Comparison of ENCODE assay signal across 13 mouse cellular contexts in the genomic region with DNA sequence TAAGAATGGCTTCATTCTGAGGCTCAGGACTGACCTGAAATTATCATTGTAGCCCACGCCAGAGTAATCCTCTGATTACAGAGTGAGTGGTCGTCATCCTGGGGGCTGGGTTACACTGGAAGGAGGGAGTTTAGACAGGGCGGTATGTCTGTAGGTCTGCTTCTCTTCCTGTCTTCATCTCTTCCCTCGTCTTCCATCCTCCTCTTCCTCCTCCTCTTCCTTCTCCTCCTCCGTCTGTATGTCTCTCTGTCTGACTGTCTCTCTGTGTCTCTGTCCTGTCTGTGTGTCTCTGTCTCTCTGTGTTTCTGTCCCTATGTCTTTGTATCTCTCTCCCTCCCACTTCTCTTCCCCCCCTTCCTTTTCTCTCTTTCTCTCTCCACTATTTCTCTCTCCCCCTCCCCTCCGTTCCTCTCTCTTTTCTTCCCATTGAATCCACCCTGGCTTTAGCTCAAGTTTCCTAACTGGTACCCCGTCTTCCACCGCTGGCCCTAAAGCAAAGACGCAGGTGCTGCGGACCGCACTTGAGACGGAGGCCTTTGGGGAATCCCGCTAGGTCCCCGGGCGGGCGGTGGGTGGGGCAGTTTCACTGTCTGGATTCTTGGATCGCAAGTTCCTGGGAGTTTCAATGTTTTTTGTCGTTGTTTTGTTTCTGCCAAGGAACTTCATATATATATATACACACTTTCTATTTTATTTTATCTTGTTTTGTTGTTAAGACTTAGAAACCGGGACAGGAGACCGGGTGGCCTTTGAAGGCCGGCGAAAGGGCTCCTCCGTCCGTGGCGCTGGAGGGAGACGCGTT. TPM values are rescaled to one million over a fixed set of nuclear protein-coding genes. Genes with fewer than 3 reads are reported as not detected.
DNase-seq lines count a peak whose midpoint lies in the region; ATAC-seq and TF ChIP-seq lines count a peak whose summit lies in the region.
"Had no signal": no experiment of that assay in that cellular context is flagged by ENCODE, and none has a peak within 500 bp of the region (broad histone marks: within the 10 kb centered on the region; RNA-seq: fewer than 3 reads in every experiment).

No protein-coding gene starts in this region.

- peak overlapping the region; percentile 1; the same call in 1 of the 2 replicates for H3K4me2 ChIP-seq in heart, embryonic 11.5 days
- no peak overlapping the region for H3K4me2 ChIP-seq in midbrain, embryonic 11.5 days
- no peak overlapping the region for H3K4me2 ChIP-seq in midbrain, embryonic 15.5 days
- peak overlapping the region; percentile 15; the same call in 1 of the 2 replicates for H3K4me2 ChIP-seq in forebrain, postnatal 0 days (ENCODE audit: low read depth)
- 0 out of 2 replicates have a peak overlapping the region, but pooled peaks have one; percentile 0 for H3K4me2 ChIP-seq in neural tube, embryonic 15.5 days

- H3K27ac ChIP-seq in heart, embryonic 11.5 days (ENCODE audit: low read depth, low read length) = no peak overlapping the region
- H3K27ac ChIP-seq in midbrain, embryonic 11.5 days (ENCODE audit: low read depth, low read length) = no peak overlapping the region
- H3K27ac ChIP-seq in midbrain, embryonic 15.5 days = no peak overlapping the region
- H3K27ac ChIP-seq in forebrain, postnatal 0 days (ENCODE audit: low read depth, low read length) = no peak overlapping the region
- H3K27ac ChIP-seq in neural tube, embryonic 15.5 days (replicated peaks) = no peak overlapping the region
- H3K27ac ChIP-seq: layer of hippocampus, adult 2 months had no signal

- H3K9me3 ChIP-seq in heart, embryonic 11.5 days (replicated peaks; ENCODE audit: control insufficient read depth, low read length) = no peaks in the 10 kb centered on the region
- H3K9me3 ChIP-seq in midbrain, embryonic 11.5 days (ENCODE audit: control insufficient read depth, low read length) = no peaks in the 10 kb centered on the region
- no peaks in the 10 kb centered on the region for H3K9me3 ChIP-seq in midbrain, embryonic 15.5 days
- no peaks in the 10 kb centered on the region for H3K9me3 ChIP-seq in forebrain, postnatal 0 days (ENCODE audit: low read length)
- H3K9me3 ChIP-seq in neural tube, embryonic 15.5 days (replicated peaks) = no peaks in the 10 kb centered on the region

- H3K27me3 ChIP-seq in heart, embryonic 11.5 days (ENCODE audit: control insufficient read depth, insufficient read depth, low read length) = peaks cover 84% of the 10 kb centered on the region
- H3K27me3 ChIP-seq in midbrain, embryonic 11.5 days (ENCODE audit: control insufficient read depth, insufficient read depth, low read length) = peaks cover 96% of the 10 kb centered on the region
- H3K27me3 ChIP-seq in midbrain, embryonic 15.5 days (replicated peaks) = peaks cover 93% of the 10 kb centered on the region
- H3K27me3 ChIP-seq in forebrain, postnatal 0 days (ENCODE audit: insufficient read depth, low read length) = peaks cover 77% of the 10 kb centered on the region
- peaks cover 89% of the 10 kb centered on the region for H3K27me3 ChIP-seq in neural tube, embryonic 15.5 days (replicated peaks)

- no peak for ATAC-seq in heart, embryonic 11.5 days (replicated peaks; ENCODE audit: insufficient number of reproducible peaks, low FRiP score, low TSS enrichment)
- no peak for ATAC-seq in midbrain, embryonic 11.5 days (ENCODE audit: low FRiP score)
- no peak for ATAC-seq in midbrain, embryonic 15.5 days (replicated peaks)
- ATAC-seq in forebrain, postnatal 0 days = no peak
- no peak for ATAC-seq in neural tube, embryonic 15.5 days (ENCODE audit: low FRiP score)

- no peak overlapping the region for H3K9ac ChIP-seq in heart, embryonic 11.5 days (ENCODE audit: low read depth, low read length)
- no peak overlapping the region for H3K9ac ChIP-seq in midbrain, embryonic 11.5 days (ENCODE audit: low read length)
- H3K9ac ChIP-seq in midbrain, embryonic 15.5 days = no peak overlapping the region
- H3K9ac ChIP-seq in forebrain, postnatal 0 days = no peak overlapping the region
- no peak overlapping the region for H3K9ac ChIP-seq in neural tube, embryonic 15.5 days (replicated peaks)

- under 1% methylated on average over 27 of the region's 27 CpGs for WGBS in heart, embryonic 11.5 days (ENCODE audit: insufficient replicate concordance)
- WGBS in midbrain, embryonic 11.5 days = under 1% methylated on average over 27 of the region's 27 CpGs
- WGBS in midbrain, embryonic 15.5 days = under 1% methylated on average over 27 of the region's 27 CpGs
- 2% methylated on average over 27 of the region's 27 CpGs for WGBS in forebrain, postnatal 0 days
- under 1% methylated on average over 27 of the region's 27 CpGs for WGBS in neural tube, embryonic 15.5 days

- no peaks in the 10 kb centered on the region for H3K36me3 ChIP-seq in heart, embryonic 11.5 days (ENCODE audit: control insufficient read depth, insufficient read depth, low read length)
- no peaks in the 10 kb centered on the region for H3K36me3 ChIP-seq in midbrain, embryonic 11.5 days (ENCODE audit: control insufficient read depth, insufficient read depth, low read length)
- H3K36me3 ChIP-seq in midbrain, embryonic 15.5 days (replicated peaks) = no peaks in the 10 kb centered on the region
- H3K36me3 ChIP-seq in forebrain, postnatal 0 days (ENCODE audit: insufficient read depth) = no peaks in the 10 kb centered on the region
- H3K36me3 ChIP-seq in neural tube, embryonic 15.5 days = no peaks in the 10 kb centered on the region

- peak overlapping the region; percentile 10; the same call in 1 of the 2 replicates for H3K4me3 ChIP-seq in heart, embryonic 11.5 days (ENCODE audit: low read depth, low read length)
- H3K4me3 ChIP-seq in midbrain, embryonic 11.5 days (ENCODE audit: low read depth, low read length) = no peak overlapping the region
- H3K4me3 ChIP-seq in midbrain, embryonic 15.5 days = no peak overlapping the region
- 0 out of 2 replicates have a peak overlapping the region, but pooled peaks have one; percentile 9 for H3K4me3 ChIP-seq in forebrain, postnatal 0 days (ENCODE audit: low read depth, low read length)
- H3K4me3 ChIP-seq in neural tube, embryonic 15.5 days (replicated peaks) = no peak overlapping the region
- H3K4me3 ChIP-seq: layer of hippocampus, adult 2 months had no signal

- H3K4me1 ChIP-seq in heart, embryonic 11.5 days (ENCODE audit: control insufficient read depth, insufficient read depth, low read length) = no peaks in the 10 kb centered on the region; the same call in 1 of the 2 replicates
- peaks cover 14% of the 10 kb centered on the region for H3K4me1 ChIP-seq in midbrain, embryonic 11.5 days (ENCODE audit: control insufficient read depth, insufficient read depth, low read length)
- peaks cover 18% of the 10 kb centered on the region for H3K4me1 ChIP-seq in midbrain, embryonic 15.5 days
- H3K4me1 ChIP-seq in forebrain, postnatal 0 days (ENCODE audit: insufficient read depth) = no peaks in the 10 kb centered on the region
- H3K4me1 ChIP-seq in neural tube, embryonic 15.5 days = peaks cover 21% of the 10 kb centered on the region

- TF ChIP-seq CTCF in forebrain, postnatal 0 days (IDR thresholded peaks at IDR 0.05; ENCODE audit: low read depth) = no peak

- DNase-seq in heart, adult 9 months (ENCODE audit: low spot score in 2 of 2) = no peak
- DNase-seq in midbrain, embryonic 11.5 days (ENCODE audit: low spot score, missing footprints) = peak; percentile 93
- DNase-seq in forebrain, postnatal 0 days = peak; percentile 14
- no peak for DNase-seq in frontal cortex, postnatal 36 days (ENCODE audit: low spot score in 2 of 2)
- DNase-seq in layer of hippocampus, postnatal 36 days = no peak
- DNase-seq: cerebellum, postnatal 36 days; lung, adult 2 months had no signal

RNA-seq across cellular contexts. Expression of a gene that starts 8.4 kb away (rescaled TPM):
- polyA plus RNA-seq in heart, embryonic 11.5 days (2014; fragmentation: Nextera tagmentation; extraction: Ambion mirVana) = not detected in 2 replicates
- polyA plus RNA-seq in midbrain, embryonic 11.5 days (2014; fragmentation: Nextera tagmentation; extraction: Ambion mirVana) = 1.1 and 1.8 TPM in 2 replicates
- 0.32 and 0.54 TPM in 2 replicates for polyA plus RNA-seq in midbrain, embryonic 15.5 days (2015; fragmentation: Nextera tagmentation; extraction: Ambion mirVana)
- total RNA-seq in forebrain, postnatal 0 days (2014; rRNA removed) = 1.5 TPM in 2 replicates
- polyA plus RNA-seq in forebrain, postnatal 0 days (2015; fragmentation: Nextera tagmentation; extraction: Ambion mirVana) = 1.5 and 1.7 TPM in 2 replicates
- polyA plus RNA-seq in neural tube, embryonic 15.5 days (2015; fragmentation: Nextera tagmentation; extraction: Ambion mirVana) = 0.20 TPM in 1 of 2 replicates, not detected in the other
- total RNA-seq in layer of hippocampus, postnatal 36 days (2021) = under 1 TPM in 1 of 2 experiments, not detected in 1; 0.76 TPM
- total RNA-seq: gastrocnemius, postnatal 10 days had no signal
- polyA plus RNA-seq: lung, adult 2 months; stomach, embryonic 14.5 days had no signal

RNA-seq across cellular contexts. Expression of a gene that starts 39.2 kb away (rescaled TPM):
- 28.7 and 28.8 TPM in 2 replicates for polyA plus RNA-seq in heart, embryonic 11.5 days (2014; fragmentation: Nextera tagmentation; extraction: Ambion mirVana)
- 36.3 and 37.2 TPM in 2 replicates for polyA plus RNA-seq in midbrain, embryonic 11.5 days (2014; fragmentation: Nextera tagmentation; extraction: Ambion mirVana)
- polyA plus RNA-seq in midbrain, embryonic 15.5 days (2015; fragmentation: Nextera tagmentation; extraction: Ambion mirVana) = 27.5 and 30.3 TPM in 2 replicates
- total RNA-seq in forebrain, postnatal 0 days (2014; rRNA removed) = 13.3 and 39.1 TPM in 2 replicates
- 35.8 and 37.7 TPM in 2 replicates for polyA plus RNA-seq in forebrain, postnatal 0 days (2015; fragmentation: Nextera tagmentation; extraction: Ambion mirVana)
- 24.6 and 30.2 TPM in 2 replicates for polyA plus RNA-seq in neural tube, embryonic 15.5 days (2015; fragmentation: Nextera tagmentation; extraction: Ambion mirVana)
- 10 to 100 TPM; 19.3 to 19.5 TPM for total RNA-seq in layer of hippocampus, postnatal 36 days (2021)

Comparison
In these comparisons a context has a peak if more than half of its experiments do, and no peak if none do; other contexts are left out.
1. H3K4me2 ChIP-seq: peak in heart, embryonic 11.5 days (single experiment), forebrain, postnatal 0 days (single experiment) and neural tube, embryonic 15.5 days (single experiment); none in midbrain, embryonic 11.5 days (single experiment) and midbrain, embryonic 15.5 days (single experiment).
2. H3K4me3 ChIP-seq: peak in heart, embryonic 11.5 days (single experiment) and forebrain, postnatal 0 days (single experiment); none in midbrain, embryonic 11.5 days (single experiment), midbrain, embryonic 15.5 days (single experiment) and neural tube, embryonic 15.5 days (single experiment).
3. DNase-seq: peak in midbrain, embryonic 11.5 days (single experiment) and forebrain, postnatal 0 days (single experiment); none in heart, adult 9 months (0 of 2), frontal cortex, postnatal 36 days (0 of 2) and layer of hippocampus, postnatal 36 days (0 of 2).